Mouse (Mus musculus): ENCODE measurements around the gene Ppp1r13l. TPM values are rescaled to one million over a fixed set of nuclear protein-coding genes. Genes with fewer than 3 reads are reported as not detected.

Ppp1r13l gene
- polyA plus RNA-seq, 1 experiment = 8.2 TPM

DNA sequence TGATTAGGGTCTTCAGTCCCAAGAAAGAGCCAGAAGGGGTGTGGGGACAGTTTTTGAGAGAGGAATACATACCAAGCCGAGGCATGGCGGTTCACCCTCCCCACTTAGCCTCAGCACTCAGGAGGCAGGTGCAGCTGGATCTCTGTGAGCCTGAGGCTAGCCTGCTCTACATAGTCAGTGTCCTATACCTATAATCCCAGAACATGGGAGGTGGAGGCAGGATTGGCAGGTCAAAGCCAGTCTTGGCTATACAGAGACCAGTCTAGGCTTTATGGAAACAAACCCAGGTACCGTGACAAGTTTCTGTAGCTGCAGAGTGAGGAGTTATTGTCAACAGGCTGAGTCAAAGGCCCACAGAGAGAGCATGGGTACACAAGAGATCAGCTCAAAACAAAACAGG, 63.5 kb downstream of the Ppp1r13l start:
- no peak for DNase-seq (ENCODE audit: low read depth)
- TF ChIP-seq POLR2A (IDR thresholded peaks at IDR 0.05; ENCODE audit: borderline replicate concordance, extremely low read depth, insufficient read depth, insufficient read length, poor library complexity, severe bottlenecking) = no peak
- TF ChIP-seq CTCF (IDR thresholded peaks at IDR 0.05; ENCODE audit: borderline replicate concordance, extremely low read depth, insufficient read depth, insufficient read length) = no peak

DNA sequence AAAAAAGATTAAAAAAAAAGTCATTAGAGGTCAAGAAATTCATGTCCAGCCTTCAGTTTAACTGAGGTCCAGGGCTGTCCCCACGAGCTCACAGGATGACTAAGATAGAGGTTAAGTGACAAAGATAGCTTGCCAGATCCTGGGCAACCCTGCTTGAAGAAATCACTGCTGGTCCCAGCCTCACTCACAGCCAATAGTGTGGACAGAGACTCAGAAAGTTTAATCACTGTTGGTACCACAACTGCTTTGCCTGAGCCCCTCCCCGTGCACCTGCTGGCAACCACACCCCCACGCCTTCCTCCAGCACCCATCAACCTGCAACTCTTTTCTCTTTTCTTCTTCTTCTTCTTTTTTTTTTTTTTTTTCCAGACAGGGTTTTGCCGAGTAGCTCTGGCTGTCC, 64.5 kb downstream of the Ppp1r13l start:
- DNase-seq (ENCODE audit: low read depth) = no peak

DNA sequence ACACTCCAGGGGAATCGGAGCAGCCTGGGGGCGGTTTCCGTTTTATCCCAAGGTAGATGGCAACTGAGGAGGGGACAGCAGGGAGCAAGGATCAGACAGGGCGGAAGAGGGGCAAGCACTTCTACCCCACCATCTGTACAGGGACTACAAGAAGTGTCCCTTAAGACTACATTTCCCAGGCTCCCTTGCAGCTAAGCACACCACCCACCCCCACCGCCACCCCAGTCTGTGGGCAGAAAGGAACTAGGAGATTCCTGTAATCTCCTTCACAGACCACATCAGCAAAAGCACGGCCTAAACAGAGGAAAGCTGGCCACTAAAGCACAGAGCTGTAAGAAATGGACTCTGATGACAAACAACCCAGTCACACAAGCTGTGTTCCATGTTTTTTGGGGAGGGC, 66.8 kb downstream of the Ppp1r13l start:
- DNase-seq (ENCODE audit: low read depth) = no peak
- TF ChIP-seq POLR2A (IDR thresholded peaks at IDR 0.05; ENCODE audit: borderline replicate concordance, extremely low read depth, insufficient read depth, insufficient read length, poor library complexity, severe bottlenecking) = no peak
- no peak for TF ChIP-seq CTCF (IDR thresholded peaks at IDR 0.05; ENCODE audit: borderline replicate concordance, extremely low read depth, insufficient read depth, insufficient read length)

More for the DNA sequence above, 64.5 kb downstream of the Ppp1r13l start:
- no peak for TF ChIP-seq CTCF (IDR thresholded peaks at IDR 0.05; ENCODE audit: borderline replicate concordance, extremely low read depth, insufficient read depth, insufficient read length)
- no peak for TF ChIP-seq POLR2A (IDR thresholded peaks at IDR 0.05; ENCODE audit: borderline replicate concordance, extremely low read depth, insufficient read depth, insufficient read length, poor library complexity, severe bottlenecking)

DNA sequence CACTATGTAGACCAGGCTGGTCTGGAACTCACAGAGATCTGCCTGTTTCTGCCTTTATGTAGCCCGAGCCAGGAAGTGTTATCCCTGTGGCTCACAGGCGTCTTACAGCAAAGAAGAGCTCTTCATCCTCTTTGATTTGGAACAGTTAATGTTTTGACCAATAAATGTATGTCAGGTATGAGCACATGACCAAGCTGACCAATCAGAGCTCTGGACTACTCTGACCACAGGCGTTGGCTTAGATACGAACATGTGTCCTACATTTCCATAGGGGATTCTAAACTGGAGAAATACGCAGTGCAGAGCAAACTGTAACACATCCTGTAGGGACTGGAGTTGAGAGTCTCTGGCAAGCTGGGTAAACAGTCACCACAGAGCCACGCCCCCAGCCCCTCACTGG, 67.3 kb downstream of the Ppp1r13l start:
- TF ChIP-seq POLR2A (IDR thresholded peaks at IDR 0.05; ENCODE audit: borderline replicate concordance, extremely low read depth, insufficient read depth, insufficient read length, poor library complexity, severe bottlenecking) = no peak
- TF ChIP-seq CTCF (IDR thresholded peaks at IDR 0.05; ENCODE audit: borderline replicate concordance, extremely low read depth, insufficient read depth, insufficient read length) = no peak
- no peak for DNase-seq (ENCODE audit: low read depth)

Other genes starting within 250 kb of the Ppp1r13l start
- 5.2 and 5.9 TPM in 2 replicates for gene Gm4969, start 241.4 kb upstream of the Ppp1r13l start, polyA plus RNA-seq (2012; rRNA removed)
- 15.9 and 18.1 TPM in 2 replicates for gene Fbxo46, start 239.9 kb upstream of the Ppp1r13l start, polyA plus RNA-seq (2012; rRNA removed)
- 18.3 and 20.8 TPM in 2 replicates for gene Qpctl, start 210.5 kb upstream of the Ppp1r13l start, polyA plus RNA-seq (2012; rRNA removed)
- 95.5 and 107 TPM in 2 replicates for gene Snrpd2, start 210.0 kb upstream of the Ppp1r13l start, polyA plus RNA-seq (2012; rRNA removed)
- gene Gipr, start 193.6 kb upstream of the Ppp1r13l start, polyA plus RNA-seq (2012; rRNA removed) = 9.6 and 24.5 TPM in 2 replicates
- gene Eml2, start 183.3 kb upstream of the Ppp1r13l start, polyA plus RNA-seq (2012; rRNA removed) = 42.4 and 48.3 TPM in 2 replicates
- 4.7 and 5.3 TPM in 2 replicates for gene Gpr4, start 147.2 kb upstream of the Ppp1r13l start, polyA plus RNA-seq (2012; rRNA removed)
- gene Opa3, start 131.4 kb upstream of the Ppp1r13l start, polyA plus RNA-seq (2012; rRNA removed) = 31.1 and 33.3 TPM in 2 replicates
- gene Vasp, start 87.9 kb upstream of the Ppp1r13l start, polyA plus RNA-seq (2012; rRNA removed) = 66.4 and 89.0 TPM in 2 replicates
- 1.1 and 1.3 TPM in 2 replicates for gene Ppm1n, start 79.7 kb upstream of the Ppp1r13l start, polyA plus RNA-seq (2012; rRNA removed)
- 159 and 189 TPM in 2 replicates for gene Rtn2, start 77.1 kb upstream of the Ppp1r13l start, polyA plus RNA-seq (2012; rRNA removed)
- gene Fosb, start 49.7 kb upstream of the Ppp1r13l start, polyA plus RNA-seq (2012; rRNA removed) = 0.19 and 0.23 TPM in 2 replicates
- gene Ercc1, start 15.0 kb upstream of the Ppp1r13l start, polyA plus RNA-seq (2012; rRNA removed) = 65.1 and 81.9 TPM in 2 replicates
- gene Cd3eap, start 266 bp upstream of the Ppp1r13l start, polyA plus RNA-seq (2012; rRNA removed) = 11.9 and 12.7 TPM in 2 replicates
- gene Ercc2, start 22.3 kb downstream of the Ppp1r13l start, polyA plus RNA-seq (2012; rRNA removed) = 81.7 and 106 TPM in 2 replicates
- gene Klc3, start 44.4 kb downstream of the Ppp1r13l start, polyA plus RNA-seq (2012; rRNA removed) = 1.5 and 2.5 TPM in 2 replicates
- gene Ckm, start 45.0 kb downstream of the Ppp1r13l start, polyA plus RNA-seq (2012; rRNA removed) = 0.24 and 0.31 TPM in 2 replicates
- 50.7 and 67.0 TPM in 2 replicates for gene Mark4, start 99.1 kb downstream of the Ppp1r13l start, polyA plus RNA-seq (2012; rRNA removed)
- 0.91 and 1.0 TPM in 2 replicates for gene Exoc3l2, start 103.6 kb downstream of the Ppp1r13l start, polyA plus RNA-seq (2012; rRNA removed)
- 11.2 and 14.6 TPM in 2 replicates for gene Bloc1s3, start 148.6 kb downstream of the Ppp1r13l start, polyA plus RNA-seq (2012; rRNA removed)
- gene Trappc6a, start 148.6 kb downstream of the Ppp1r13l start, polyA plus RNA-seq (2012; rRNA removed) = 29.0 and 38.3 TPM in 2 replicates
- gene Nkpd1, start 158.1 kb downstream of the Ppp1r13l start, polyA plus RNA-seq (2012; rRNA removed) = 0.51 and 0.68 TPM in 2 replicates
- gene Ppp1r37, start 203.3 kb downstream of the Ppp1r13l start, polyA plus RNA-seq (2012; rRNA removed) = 116 and 136 TPM in 2 replicates
- gene Zfp296, start 217.5 kb downstream of the Ppp1r13l start, polyA plus RNA-seq (2012; rRNA removed) = 1.4 and 1.6 TPM in 2 replicates
- gene Gemin7, start 217.8 kb downstream of the Ppp1r13l start, polyA plus RNA-seq (2012; rRNA removed) = 67.3 and 72.9 TPM in 2 replicates
- 154 and 197 TPM in 2 replicates for gene Clasrp, start 244.7 kb downstream of the Ppp1r13l start, polyA plus RNA-seq (2012; rRNA removed)

Data from brain, embryonic 14.5 days (tissue).